Mouse (Mus musculus) left cerebral cortex, postnatal 4 days (tissue): ENCODE measurements around the gene Hist1h2bb. TPM values are rescaled to one million over a fixed set of nuclear protein-coding genes. Genes with fewer than 3 reads are reported as not detected.
A peak's percentile ranks its signal among the peaks of the same experiment; 100 is the strongest.

Source experiments
- DNase-seq: peaks from one replicate; pipeline ENCODE4 v3.0.0-alpha.2; 2022
- intact Hi-C: fragments of 180-260 bp; cut with DNase I; formaldehyde crosslinking; loops from one replicate; pipeline ENCODE4 v1.15.1; 2025
- total RNA-seq, 2 experiments: library from RNA; stranded (reverse); gene quantifications; 2 replicates each; pipeline ENCODE4 v1.2.3; 2021

The Hist1h2bb gene
- total RNA-seq, 2 experiments from 2014 or later = 62.4 to 81.1 TPM

- DNase-seq = no peak
- intact Hi-C loops = no loop called here
Observed at GRCm38 (mm10) chr13:23725213-23725612, 21.3 kb upstream of the Hist1h2bb start.

DNA sequence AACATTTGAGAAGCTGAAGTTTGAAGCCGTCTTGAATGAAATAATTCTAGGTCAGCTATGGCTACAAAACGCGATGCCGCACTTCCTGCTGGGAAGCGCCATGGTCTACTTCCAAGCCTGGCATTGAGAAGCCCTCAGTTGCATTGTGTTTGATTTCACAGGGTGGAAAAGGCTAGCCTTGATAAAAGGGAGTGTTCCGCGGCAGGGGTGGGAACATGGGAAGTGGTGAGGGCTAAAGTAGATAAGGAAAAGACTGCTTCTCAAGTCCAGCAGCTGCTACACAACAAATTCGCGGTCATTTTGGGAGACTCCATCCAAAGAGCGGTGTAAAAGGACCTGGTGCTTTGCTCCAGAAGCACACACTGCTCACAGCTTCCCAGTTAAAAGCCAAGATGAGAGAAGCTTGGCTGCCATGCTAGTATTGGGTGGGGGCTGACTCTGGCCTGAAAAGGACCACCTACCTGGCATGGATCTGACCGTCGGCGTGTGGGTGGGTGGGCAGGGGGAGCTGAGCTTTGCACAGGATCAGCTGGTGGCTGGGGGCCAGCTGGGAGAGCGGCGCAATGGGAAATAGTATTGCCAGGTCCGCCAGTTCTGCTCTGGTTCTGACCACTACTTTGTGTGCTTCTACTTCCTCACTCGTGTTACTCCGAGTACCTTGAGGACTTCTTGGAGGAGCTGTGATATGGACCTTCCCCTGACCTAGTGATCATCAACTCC, 17.9 kb upstream of the Hist1h2bb start:
- no peak for DNase-seq

DNA sequence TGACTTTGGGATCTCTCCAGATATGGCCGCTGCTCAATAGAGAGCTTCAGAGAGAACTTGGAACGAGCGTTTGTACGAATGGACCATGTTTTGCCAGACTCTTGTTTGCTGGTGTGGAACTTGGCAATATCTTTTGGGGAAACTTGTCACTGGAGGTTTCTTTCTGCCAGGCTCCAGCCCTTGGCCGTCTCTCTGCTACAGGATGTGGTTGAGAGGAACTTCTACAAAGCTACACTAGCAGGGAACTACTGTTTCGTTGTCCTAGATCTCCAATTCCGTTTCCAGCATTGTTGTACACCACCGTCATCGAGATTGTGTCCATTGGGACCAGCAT, 17.4 kb upstream of the Hist1h2bb start:
- no peak for DNase-seq
- intact Hi-C loops = no loop called here

More for the DNA sequence above, 17.9 kb upstream of the Hist1h2bb start:
- intact Hi-C loops = no loop called here

DNA sequence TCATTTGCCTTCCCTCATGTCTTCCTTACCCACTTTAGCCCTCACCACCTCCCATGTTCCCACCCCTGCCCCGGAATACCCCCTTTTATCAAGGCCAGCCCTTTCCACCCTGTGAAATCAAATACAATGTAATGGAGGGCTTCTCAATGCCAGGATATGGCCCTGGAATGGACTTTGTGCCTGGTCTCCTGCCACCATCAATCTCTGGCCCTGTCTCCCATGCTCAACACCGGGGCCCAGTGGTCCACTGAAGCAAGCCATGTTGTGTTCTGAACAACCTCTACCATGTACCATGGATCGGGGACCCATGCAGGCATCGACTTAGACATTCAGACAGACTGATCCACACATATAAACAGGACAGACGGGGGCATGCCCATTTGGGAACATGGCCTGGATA, 16.8 kb upstream of the Hist1h2bb start:
- DNase-seq = no peak
- intact Hi-C loops = no loop called here

GRCm38 (mm10) chr13:23730479-23730878, 16.1 kb upstream of the Hist1h2bb start:
- DNase-seq = no peak
- intact Hi-C loops = no loop called here

GRCm38 (mm10) chr13:23732156-23732804, 14.3 kb upstream of the Hist1h2bb start:
- intact Hi-C loops = loop anchor here (2.0 kb wide), 1 partner anchor 31 kb away; no protein-coding TSS in a partner anchor
- DNase-seq = no peak

- intact Hi-C loops = no loop called here
- DNase-seq = no peak
Observed at GRCm38 (mm10) chr13:23737091-23737490, 9.4 kb upstream of the Hist1h2bb start.

DNA sequence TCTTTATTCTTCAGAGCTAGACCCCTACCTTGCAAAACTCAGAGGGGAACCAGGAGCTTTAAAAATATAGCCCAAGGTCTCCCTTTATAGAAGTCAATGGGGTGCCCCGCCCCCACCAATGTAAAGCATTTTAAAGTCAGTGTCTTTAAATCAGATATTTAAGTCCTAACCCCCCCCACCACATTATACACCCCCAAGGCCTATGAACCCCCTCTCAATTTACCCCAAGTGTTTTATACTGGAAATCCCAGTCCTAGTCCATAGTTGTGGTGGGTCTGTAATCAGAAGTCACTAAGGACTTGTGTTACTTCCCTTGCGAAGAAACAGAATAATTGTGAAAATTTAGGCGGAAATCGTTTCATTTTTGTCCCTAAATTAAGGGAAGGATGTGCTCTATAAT, 8.5 kb upstream of the Hist1h2bb start:
- DNase-seq = no peak
- intact Hi-C loops = no loop called here

DNA sequence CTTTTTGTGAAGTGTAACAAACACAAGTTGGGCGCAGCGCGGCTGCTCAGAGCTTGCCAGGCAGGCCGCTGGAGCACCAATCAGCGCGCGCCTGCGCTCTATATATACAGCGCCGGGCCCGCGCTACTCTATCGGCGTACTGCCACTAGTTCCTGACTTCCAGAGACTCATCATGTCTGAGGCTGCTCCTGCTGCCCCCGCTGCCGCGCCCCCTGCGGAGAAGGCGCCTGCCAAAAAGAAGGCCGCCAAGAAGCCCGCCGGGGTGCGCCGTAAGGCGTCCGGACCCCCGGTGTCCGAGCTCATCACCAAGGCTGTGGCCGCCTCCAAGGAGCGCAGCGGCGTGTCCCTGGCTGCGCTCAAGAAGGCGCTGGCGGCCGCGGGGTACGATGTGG, 7.9 kb upstream of the Hist1h2bb start, which contains the start of gene Hist1h1c:
Gene Hist1h1c, plus strand, starts transcription at position 132 of the 392 bp plus-strand sequence.
- peak; percentile 88 for DNase-seq
- intact Hi-C loops = no loop called here

GRCm38 (mm10) chr13:23739069-23739921, 7.2 kb upstream of the Hist1h2bb start:
- intact Hi-C loops = no loop called here

DNA sequence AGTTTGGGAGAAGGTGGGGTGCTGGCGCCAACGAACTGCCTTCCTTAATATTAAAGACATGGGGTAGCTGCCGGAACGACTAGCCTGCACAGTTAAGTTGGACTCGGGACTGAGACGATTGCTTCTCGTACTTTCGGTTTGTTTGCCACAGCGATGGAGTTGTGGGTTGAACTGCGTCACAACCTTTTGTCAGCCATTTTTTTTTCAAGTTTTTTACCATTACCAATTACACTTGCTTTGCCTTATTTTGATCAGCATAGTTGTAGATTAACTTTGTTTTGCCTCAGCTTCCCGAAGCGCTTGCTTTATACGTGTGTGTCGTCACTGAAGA, 6.6 kb upstream of the Hist1h2bb start:
- no peak for DNase-seq
- intact Hi-C loops = no loop called here

More at GRCm38 (mm10) chr13:23739069-23739921, 7.2 kb upstream of the Hist1h2bb start:
- DNase-seq = peak; percentile 87

DNA sequence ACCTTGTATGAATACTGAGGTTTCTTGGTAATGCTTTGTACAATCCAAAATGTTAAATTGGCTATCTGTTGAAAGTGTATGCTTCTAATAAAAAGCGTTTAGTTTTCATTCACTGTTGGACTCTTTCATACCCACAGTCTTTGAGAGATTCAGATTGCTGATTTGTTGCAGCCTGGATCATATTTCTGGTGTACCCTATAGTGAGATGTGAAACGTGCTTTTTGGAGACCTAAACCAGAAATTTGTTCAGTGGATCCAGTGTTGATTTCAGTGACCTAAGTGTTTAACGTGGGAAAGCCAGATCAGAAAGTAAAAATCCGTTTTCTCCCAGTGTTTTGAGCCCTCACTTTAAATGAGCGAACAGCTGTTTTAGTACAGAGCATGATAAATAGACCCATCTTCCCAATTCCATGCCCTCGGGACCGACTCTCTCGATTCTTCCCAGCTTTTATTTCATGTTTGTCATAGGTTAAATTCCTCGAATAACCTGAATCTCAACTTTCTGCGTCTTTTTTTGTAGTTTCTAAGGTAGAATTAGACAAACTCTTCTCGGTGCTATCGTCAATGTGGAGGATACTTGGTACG, 6.2 kb upstream of the Hist1h2bb start:
- no peak for DNase-seq
- intact Hi-C loops = no loop called here

- DNase-seq = no peak
- intact Hi-C loops = no loop called here
Observed at GRCm38 (mm10) chr13:23740910-23741309, 5.6 kb upstream of the Hist1h2bb start.

DNA sequence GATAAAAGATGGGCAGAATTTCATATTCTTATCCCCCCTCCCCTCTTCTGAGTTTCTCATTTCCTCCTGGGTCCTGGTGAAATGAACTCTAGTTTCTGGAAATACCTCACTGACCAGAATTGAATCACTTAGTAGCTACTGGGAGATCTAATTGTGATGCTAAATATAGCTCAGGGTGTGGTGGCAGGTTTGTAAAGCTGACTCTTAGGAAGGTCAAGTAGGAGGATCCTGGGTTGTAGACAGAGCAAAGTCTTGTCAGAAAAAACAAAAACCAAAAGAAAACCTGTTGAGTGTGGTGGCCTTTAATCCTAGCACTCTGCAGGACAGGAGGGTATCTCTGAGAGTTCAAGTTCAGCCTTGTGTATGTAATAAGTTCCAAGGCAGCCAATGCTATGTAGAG, 4.5 kb upstream of the Hist1h2bb start:
- no peak for DNase-seq
- intact Hi-C loops = no loop called here

- intact Hi-C loops = no loop called here
- no peak for DNase-seq
Observed at GRCm38 (mm10) chr13:23743215-23743614, 3.3 kb upstream of the Hist1h2bb start.

DNA sequence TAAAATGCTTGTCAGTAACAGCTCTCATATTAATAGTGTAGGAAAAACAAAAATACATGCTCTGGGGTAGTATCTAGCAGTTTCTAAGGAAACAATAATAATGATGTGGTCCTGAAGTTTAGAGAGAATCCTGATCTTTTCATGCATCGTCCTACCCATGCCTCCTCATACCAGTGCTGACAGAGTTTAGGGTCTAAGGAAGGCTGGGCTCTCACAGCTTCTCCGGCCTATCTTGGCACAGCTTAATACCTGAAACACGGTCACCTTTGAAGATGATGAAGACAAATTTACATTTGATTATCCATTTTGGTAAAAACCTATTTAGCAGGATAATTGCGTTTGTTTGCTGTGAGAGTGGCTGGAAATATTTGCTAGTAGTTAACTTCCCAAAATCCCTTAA, 2.6 kb upstream of the Hist1h2bb start:
- DNase-seq = no peak
- intact Hi-C loops = no loop called here

DNA sequence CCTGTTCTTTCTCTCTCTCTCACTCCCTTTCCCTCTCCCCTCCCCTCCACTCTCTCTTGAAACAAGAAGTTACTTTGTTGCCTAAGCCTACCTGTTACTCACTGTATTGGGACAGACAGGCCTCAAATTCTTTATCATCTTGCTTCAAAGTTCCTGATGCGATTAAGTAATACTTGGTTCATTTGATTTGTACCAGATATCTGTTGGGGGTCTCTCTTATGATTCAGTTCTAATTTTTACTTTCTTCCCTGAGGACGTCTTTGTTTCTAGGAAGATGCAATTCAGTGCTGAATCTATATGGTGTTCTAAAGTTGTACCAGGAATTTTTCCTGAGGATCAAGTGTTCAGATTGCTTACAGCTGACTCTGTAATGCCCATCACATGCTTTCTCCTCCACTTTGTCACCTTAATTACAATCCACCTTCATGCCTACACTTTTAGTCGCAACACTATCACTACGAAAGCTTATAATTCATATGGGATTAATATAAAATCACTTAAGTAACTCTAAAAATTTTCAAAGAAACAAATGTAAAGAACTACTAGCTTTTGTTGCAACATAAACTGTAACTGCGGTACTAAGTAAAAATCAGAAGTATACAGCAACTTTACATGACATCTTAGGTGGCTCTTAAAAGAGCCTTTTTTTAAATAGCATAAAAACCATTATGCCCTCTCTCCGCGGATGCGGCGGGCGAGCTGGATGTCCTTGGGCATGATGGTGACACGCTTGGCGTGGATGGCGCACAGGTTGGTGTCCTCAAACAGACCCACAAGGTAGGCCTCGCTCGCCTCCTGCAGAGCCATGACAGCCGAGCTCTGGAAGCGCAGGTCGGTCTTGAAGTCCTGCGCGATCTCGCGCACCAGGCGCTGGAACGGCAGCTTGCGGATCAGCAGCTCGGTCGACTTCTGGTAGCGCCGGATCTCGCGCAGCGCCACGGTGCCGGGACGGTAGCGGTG, 1.8 kb upstream of the Hist1h2bb start:
- DNase-seq = no peak
- intact Hi-C loops = no loop called here

GRCm38 (mm10) chr13:23745381-23746161, 963 bp upstream of the Hist1h2bb start, which contains the start of gene Hist1h3c:
Gene Hist1h3c, minus strand, starts transcription at chr13:23745602.
- intact Hi-C loops = no loop called here
- peak; percentile 84 for DNase-seq
